Mouse (Mus musculus): Measurements from ENCODE around the gene Gm17387. TPM values are rescaled to one million over a fixed set of nuclear protein-coding genes. Genes with fewer than 3 reads are reported as not detected.
A peak's percentile ranks its signal among the peaks of the same experiment; 100 is the strongest.

Gm17387 gene
- polyA plus RNA-seq, 1 experiment from 2014 or later: not detected

DNA sequence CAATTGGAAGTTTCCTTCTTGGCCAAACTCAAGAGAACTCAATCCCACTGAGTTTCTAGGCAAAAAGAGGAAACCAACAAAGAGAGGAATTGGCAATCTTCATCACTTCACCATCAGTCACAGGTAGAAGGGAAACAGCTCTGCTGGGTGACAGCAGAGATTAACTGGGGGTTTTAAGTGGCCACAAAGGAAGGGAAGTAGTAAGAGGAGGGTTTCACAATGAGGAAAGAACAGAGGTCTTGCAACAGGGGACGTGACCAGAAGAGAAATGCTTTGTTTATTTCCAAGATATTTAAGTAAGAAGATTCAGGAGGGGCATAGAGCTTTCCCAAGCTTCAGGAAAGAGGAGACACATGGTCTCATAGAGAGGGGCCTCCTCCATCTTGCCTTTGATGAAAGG, 31.1 kb upstream of the Gm17387 start:
- Histone ChIP-seq H3K4me3 (ENCODE audit: low read depth, low read length) (no peak overlapping the region), H3K27ac (ENCODE audit: low read depth) (no peak overlapping the region), H3K4me1 (replicated peaks; ENCODE audit: control insufficient read depth, insufficient read depth, low read length) (no peaks in the 10 kb centered on the region), H3K36me3 (ENCODE audit: control insufficient read depth, insufficient read depth, low read length) (no peaks in the 10 kb centered on the region), H3K4me2 (ENCODE audit: low read length) (no peak overlapping the region), H3K9me3 (ENCODE audit: control insufficient read depth, low read length) (no peaks in the 10 kb centered on the region), H3K27me3 (replicated peaks; ENCODE audit: control insufficient read depth, insufficient read depth, low read length) (no peaks in the 10 kb centered on the region), H3K9ac (ENCODE audit: low read length) (no peak overlapping the region)
- DNase-seq (ENCODE audit: low spot score) (no peak), ATAC-seq (replicated peaks; ENCODE audit: low FRiP score, low TSS enrichment, low read depth) (no peak)
- WGBS: 29% methylated on average over 1 of the region's 1 CpGs

DNA sequence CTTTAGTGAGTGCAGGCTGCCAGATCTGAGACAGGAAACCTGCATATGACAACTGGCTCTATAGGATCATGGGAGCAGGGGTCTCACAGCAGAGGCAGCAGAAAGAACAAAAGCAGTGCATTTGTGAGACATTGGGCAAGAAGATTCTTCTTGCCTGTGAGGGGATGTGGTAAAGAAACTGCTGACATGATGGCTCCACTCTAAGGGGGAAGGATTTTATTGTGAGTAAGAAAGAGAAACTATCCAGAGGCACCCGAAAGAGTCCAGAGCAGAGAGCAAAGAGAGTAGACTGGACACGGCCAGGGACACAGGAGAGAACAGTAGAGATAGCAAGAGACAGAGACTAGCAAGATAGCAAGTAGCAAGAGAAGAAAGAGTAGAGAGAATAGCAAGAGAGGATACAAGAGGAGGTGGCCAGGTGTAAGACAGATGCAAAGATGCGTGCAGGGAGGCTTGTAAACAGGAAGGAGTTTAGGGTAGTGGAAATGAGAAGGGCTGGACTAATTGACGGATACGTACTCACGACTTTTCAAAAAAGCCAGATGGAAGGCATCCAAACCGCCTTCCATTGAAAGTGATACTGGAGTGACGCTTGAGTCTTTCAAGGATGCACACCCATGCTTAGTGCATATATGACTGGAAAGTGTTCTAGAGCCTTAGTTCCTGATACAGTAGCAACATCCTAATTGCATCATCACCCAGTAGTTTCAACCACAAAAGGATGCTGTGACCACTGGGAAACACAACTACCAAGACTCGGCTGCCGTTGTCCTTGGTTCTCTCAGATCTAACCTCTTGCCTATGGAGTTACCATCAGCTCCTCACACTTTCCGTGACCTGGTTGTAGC, 29.9 kb upstream of the Gm17387 start:
- H3K4me1 ChIP-seq (replicated peaks; ENCODE audit: control insufficient read depth, insufficient read depth, low read length): no peaks in the 10 kb centered on the region
- DNase-seq (ENCODE audit: low spot score) (no peak), ATAC-seq (replicated peaks; ENCODE audit: low FRiP score, low TSS enrichment, low read depth) (no peak)
- 88% methylated on average over 11 of the region's 11 CpGs for WGBS
- H3K4me3 ChIP-seq (ENCODE audit: low read depth, low read length): no peak overlapping the region
- no peak overlapping the region for H3K9ac ChIP-seq (ENCODE audit: low read length)
- no peak overlapping the region for H3K4me2 ChIP-seq (ENCODE audit: low read length)
- no peaks in the 10 kb centered on the region for H3K9me3 ChIP-seq (ENCODE audit: control insufficient read depth, low read length)
- no peaks in the 10 kb centered on the region for H3K36me3 ChIP-seq (ENCODE audit: control insufficient read depth, insufficient read depth, low read length)
- no peaks in the 10 kb centered on the region for H3K27me3 ChIP-seq (replicated peaks; ENCODE audit: control insufficient read depth, insufficient read depth, low read length)
- no peak overlapping the region for H3K27ac ChIP-seq (ENCODE audit: low read depth)

DNA sequence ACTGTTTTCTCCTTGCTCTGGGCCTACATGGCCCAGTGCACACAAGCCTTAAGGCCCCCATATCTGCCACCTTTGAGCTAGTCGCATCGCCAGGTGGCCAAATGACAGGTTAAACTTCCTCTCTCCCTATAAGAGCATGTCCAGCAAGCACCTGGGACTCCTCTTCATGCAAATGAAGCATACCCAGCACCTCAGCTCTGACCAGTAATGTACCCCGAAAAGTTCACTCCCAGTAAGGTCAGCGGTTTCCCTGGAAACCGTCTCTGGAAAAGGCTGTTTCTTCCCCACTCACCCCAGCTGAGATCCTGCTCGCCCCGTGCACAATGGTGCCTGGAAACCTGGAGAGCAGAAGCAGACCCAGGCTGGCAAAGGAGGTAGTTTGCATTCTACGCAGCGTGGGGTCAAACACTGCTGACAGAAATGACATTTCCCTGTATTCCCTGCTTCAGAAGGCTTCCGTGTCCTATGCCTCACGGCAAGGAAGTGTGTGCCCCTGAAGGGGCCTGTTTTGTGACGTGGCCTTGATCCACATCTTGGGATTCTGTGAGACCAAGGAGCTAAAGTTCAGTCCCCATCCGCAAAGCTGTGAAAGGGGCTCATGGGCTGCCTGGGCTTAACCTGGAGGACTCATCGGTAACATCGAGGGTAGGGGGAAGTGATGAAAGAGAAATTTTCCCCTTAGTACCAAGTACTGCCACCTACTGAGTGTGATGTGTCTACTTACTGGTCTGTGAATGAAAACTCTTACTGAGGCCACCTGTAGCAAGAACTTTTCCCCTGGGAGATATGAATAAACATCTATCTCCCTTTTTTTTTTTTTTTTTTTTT, 27.8 kb upstream of the Gm17387 start:
- no peaks in the 10 kb centered on the region for H3K27me3 ChIP-seq (replicated peaks; ENCODE audit: control insufficient read depth, insufficient read depth, low read length)
- WGBS: 68% methylated on average over 15 of the region's 15 CpGs
- no peak overlapping the region for H3K4me3 ChIP-seq (ENCODE audit: low read depth, low read length)
- no peaks in the 10 kb centered on the region for H3K36me3 ChIP-seq (ENCODE audit: control insufficient read depth, insufficient read depth, low read length)
- H3K4me2 ChIP-seq (ENCODE audit: low read length): no peak overlapping the region
- ATAC-seq (replicated peaks; ENCODE audit: low FRiP score, low TSS enrichment, low read depth) (no peak), DNase-seq (ENCODE audit: low spot score) (no peak)
- no peak overlapping the region for H3K27ac ChIP-seq (ENCODE audit: low read depth)
- H3K4me1 ChIP-seq (replicated peaks; ENCODE audit: control insufficient read depth, insufficient read depth, low read length): no peaks in the 10 kb centered on the region
- H3K9ac ChIP-seq (ENCODE audit: low read length): no peak overlapping the region
- no peaks in the 10 kb centered on the region for H3K9me3 ChIP-seq (ENCODE audit: control insufficient read depth, low read length)

DNA sequence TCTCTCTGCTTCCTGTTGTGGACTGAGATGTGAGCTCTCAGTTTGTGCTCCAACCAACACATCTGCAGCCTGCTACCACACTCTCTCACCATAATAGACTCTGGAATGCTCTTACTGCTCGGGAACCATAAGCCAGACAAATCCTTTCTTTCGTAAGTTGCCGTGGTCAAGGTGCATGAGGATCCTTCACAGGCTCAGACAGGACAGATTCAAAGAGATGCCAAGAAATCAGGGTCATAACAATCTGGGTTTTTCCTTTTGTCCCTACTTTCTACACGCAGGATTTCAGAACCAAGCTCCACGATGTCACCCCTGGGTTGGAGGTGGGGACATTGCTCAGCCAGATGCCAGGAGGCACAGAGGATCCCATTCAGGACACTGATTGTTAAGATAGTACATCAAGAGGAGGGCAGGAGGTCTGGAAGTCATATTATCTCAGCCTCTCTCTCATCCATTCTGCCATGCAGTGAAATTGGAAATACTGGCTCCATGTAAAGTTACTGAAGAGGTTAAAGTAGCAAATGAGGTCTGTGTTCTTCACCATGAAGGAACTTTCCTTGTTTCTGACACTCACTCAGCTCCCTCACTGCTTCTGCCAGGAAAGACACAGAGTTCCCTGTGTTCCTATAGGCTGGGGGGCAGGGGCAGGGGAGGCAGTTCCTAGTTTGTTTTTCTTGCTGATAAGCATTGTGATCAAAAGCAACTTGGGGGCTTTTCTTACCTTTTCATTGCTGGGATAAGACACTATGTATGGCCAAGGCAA, 25.5 kb upstream of the Gm17387 start:
- Histone ChIP-seq H3K9ac (ENCODE audit: low read length) (no peak overlapping the region), H3K27me3 (replicated peaks; ENCODE audit: control insufficient read depth, insufficient read depth, low read length) (no peaks in the 10 kb centered on the region), H3K4me2 (ENCODE audit: low read length) (no peak overlapping the region), H3K4me3 (ENCODE audit: low read depth, low read length) (no peak overlapping the region), H3K27ac (ENCODE audit: low read depth) (no peak overlapping the region), H3K4me1 (replicated peaks; ENCODE audit: control insufficient read depth, insufficient read depth, low read length) (peaks cover 3% of the 10 kb centered on the region), H3K9me3 (ENCODE audit: control insufficient read depth, low read length) (no peaks in the 10 kb centered on the region), H3K36me3 (ENCODE audit: control insufficient read depth, insufficient read depth, low read length) (no peaks in the 10 kb centered on the region)
- no peak for ATAC-seq (replicated peaks; ENCODE audit: low FRiP score, low TSS enrichment, low read depth)
- 79% methylated on average over 5 of the region's 5 CpGs for WGBS
- no peak for DNase-seq (ENCODE audit: low spot score)

DNA sequence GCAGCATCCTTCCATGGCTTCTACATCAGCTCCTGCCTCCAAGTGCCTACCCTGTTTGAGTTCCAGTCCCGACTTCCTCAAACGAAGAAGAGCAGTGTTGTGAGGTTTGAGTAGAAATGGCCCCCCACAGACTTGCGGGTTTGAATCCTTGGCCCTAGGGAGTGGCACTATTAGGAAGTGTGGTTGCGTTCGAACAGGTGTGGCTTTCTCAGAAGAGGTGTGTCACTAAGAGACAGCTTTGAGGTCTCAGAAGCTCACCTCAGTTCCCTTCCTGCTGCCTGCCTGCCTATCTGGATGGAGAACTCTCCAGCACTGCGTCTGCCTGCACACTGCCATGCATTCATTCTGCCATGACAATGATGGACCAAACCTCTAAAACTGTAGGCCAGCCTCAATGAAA, 22.5 kb upstream of the Gm17387 start:
- Histone ChIP-seq H3K4me2 (ENCODE audit: low read length) (no peak overlapping the region), H3K27me3 (replicated peaks; ENCODE audit: control insufficient read depth, insufficient read depth, low read length) (no peaks in the 10 kb centered on the region), H3K36me3 (ENCODE audit: control insufficient read depth, insufficient read depth, low read length) (no peaks in the 10 kb centered on the region), H3K9me3 (ENCODE audit: control insufficient read depth, low read length) (no peaks in the 10 kb centered on the region), H3K27ac (ENCODE audit: low read depth) (no peak overlapping the region), H3K4me1 (replicated peaks; ENCODE audit: control insufficient read depth, insufficient read depth, low read length) (peaks cover 23% of the 10 kb centered on the region), H3K4me3 (ENCODE audit: low read depth, low read length) (no peak overlapping the region), H3K9ac (ENCODE audit: low read length) (no peak overlapping the region)
- DNase-seq (ENCODE audit: low spot score) (no peak), ATAC-seq (replicated peaks; ENCODE audit: low FRiP score, low TSS enrichment, low read depth) (no peak)
- WGBS: 85% methylated on average over 6 of the region's 6 CpGs

GRCm38 (mm10) chr7:141006914-141007313, 22.0 kb upstream of the Gm17387 start:
- Histone ChIP-seq H3K9ac (ENCODE audit: low read length) (no peak overlapping the region), H3K27ac (ENCODE audit: low read depth) (no peak overlapping the region), H3K4me1 (replicated peaks; ENCODE audit: control insufficient read depth, insufficient read depth, low read length) (peaks cover 23% of the 10 kb centered on the region), H3K4me2 (ENCODE audit: low read length) (no peak overlapping the region), H3K9me3 (ENCODE audit: control insufficient read depth, low read length) (no peaks in the 10 kb centered on the region), H3K4me3 (ENCODE audit: low read depth, low read length) (no peak overlapping the region), H3K27me3 (replicated peaks; ENCODE audit: control insufficient read depth, insufficient read depth, low read length) (no peaks in the 10 kb centered on the region), H3K36me3 (ENCODE audit: control insufficient read depth, insufficient read depth, low read length) (no peaks in the 10 kb centered on the region)
- ATAC-seq (replicated peaks; ENCODE audit: low FRiP score, low TSS enrichment, low read depth) (no peak), DNase-seq (ENCODE audit: low spot score) (no peak)
- WGBS: 94% methylated on average over 5 of the region's 5 CpGs

DNA sequence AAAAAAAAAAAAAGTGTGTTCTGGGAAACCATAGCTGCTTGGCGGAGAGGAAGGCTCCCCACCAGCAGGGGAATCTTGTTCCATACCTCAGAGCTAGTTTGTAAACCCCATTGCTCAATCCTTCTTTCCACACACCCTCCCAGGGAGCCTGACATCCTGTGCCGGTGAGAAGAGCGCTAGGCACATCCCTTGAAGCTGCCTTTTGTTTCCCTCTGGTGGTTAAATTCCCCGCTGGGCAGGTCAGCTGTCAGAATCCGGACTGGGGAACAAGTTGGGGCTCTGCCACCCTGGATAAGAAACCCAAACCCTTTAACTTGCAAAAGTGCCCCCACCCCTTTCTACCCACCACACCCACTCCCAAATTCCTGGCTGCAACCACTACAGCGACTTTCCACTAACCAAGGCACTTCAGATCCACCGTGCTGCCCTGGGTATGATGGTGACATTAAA, 20.6 kb upstream of the Gm17387 start:
- DNase-seq (ENCODE audit: low spot score): peak; percentile 71
- no peaks in the 10 kb centered on the region for H3K9me3 ChIP-seq (ENCODE audit: control insufficient read depth, low read length)
- H3K36me3 ChIP-seq (ENCODE audit: control insufficient read depth, insufficient read depth, low read length): no peaks in the 10 kb centered on the region
- H3K27ac ChIP-seq (ENCODE audit: low read depth): peak overlapping the region; percentile 83
- H3K4me1 ChIP-seq (replicated peaks; ENCODE audit: control insufficient read depth, insufficient read depth, low read length): peaks cover 23% of the 10 kb centered on the region
- H3K4me3 ChIP-seq (ENCODE audit: low read depth, low read length): peak overlapping the region; percentile 11; the same call in 1 of the 2 replicates
- H3K27me3 ChIP-seq (replicated peaks; ENCODE audit: control insufficient read depth, insufficient read depth, low read length): no peaks in the 10 kb centered on the region
- ATAC-seq (replicated peaks; ENCODE audit: low FRiP score, low TSS enrichment, low read depth): peak; percentile 30; the same call in 1 of the 2 replicates
- WGBS: 9% methylated on average over 7 of the region's 7 CpGs
- no peak overlapping the region for H3K9ac ChIP-seq (ENCODE audit: low read length)
- peak overlapping the region; percentile 61 for H3K4me2 ChIP-seq (ENCODE audit: low read length)

DNA sequence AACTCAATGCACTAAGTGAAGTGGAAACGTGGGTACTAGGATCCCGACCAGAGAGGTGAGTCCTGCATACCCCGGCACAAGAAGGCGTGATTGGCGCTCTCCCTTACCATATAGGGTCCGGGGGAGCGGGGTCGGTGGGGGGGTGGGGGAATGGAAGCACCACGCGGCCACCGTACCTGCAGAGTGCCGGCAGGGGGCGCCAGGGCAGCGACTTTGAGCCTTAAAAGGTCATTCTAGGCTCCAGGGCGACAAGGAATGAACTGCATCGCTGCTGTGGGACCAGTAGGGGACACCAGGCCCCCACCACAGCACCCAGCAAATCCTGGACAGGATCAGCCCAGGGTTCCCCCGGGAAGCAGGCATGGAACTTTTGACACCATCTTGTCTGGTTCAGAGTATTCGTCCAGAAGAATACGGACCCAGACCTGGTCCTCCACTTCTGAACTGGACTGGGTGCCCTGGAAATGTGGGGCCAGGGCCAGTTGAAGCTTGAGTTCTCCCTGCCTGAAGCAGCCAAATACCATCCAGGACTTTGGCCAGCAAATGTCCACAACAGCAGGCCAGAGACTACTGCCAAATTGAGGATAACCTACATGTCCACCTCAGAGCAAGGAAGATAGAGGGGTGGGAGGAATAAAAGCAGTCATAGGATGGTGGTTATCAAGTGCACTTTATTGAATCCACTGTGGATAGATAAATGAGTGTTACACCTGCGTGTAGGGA, 19.8 kb upstream of the Gm17387 start:
- Histone ChIP-seq H3K4me2 (ENCODE audit: low read length) (peak overlapping the region; percentile 61), H3K27ac (ENCODE audit: low read depth) (peak overlapping the region; percentile 83), H3K27me3 (replicated peaks; ENCODE audit: control insufficient read depth, insufficient read depth, low read length) (no peaks in the 10 kb centered on the region), H3K4me1 (replicated peaks; ENCODE audit: control insufficient read depth, insufficient read depth, low read length) (peaks cover 23% of the 10 kb centered on the region), H3K36me3 (ENCODE audit: control insufficient read depth, insufficient read depth, low read length) (no peaks in the 10 kb centered on the region), H3K9ac (ENCODE audit: low read length) (no peak overlapping the region), H3K4me3 (ENCODE audit: low read depth, low read length) (peak overlapping the region; percentile 47; the same call in 1 of the 2 replicates), H3K9me3 (ENCODE audit: control insufficient read depth, low read length) (no peaks in the 10 kb centered on the region)
- 7% methylated on average over 20 of the region's 20 CpGs for WGBS
- ATAC-seq (replicated peaks; ENCODE audit: low FRiP score, low TSS enrichment, low read depth) (peak; percentile 72), DNase-seq (ENCODE audit: low spot score) (peak; percentile 88)
